Mouse (Mus musculus) B cell, adult 67 days (primary cell): ENCODE data around the gene Spsb1. TPM values are rescaled to one million over a fixed set of nuclear protein-coding genes. Genes with fewer than 3 reads are reported as not detected.

Source experiments
- total RNA-seq, 2 experiments: library from RNA; stranded (reverse); gene quantifications; 4 replicates each; pipeline ENCODE4 v1.2.4; 2023

Gene Spsb1
- total RNA-seq, result 1 to 10 TPM; 1.5 to 2.5 TPM

DNA sequence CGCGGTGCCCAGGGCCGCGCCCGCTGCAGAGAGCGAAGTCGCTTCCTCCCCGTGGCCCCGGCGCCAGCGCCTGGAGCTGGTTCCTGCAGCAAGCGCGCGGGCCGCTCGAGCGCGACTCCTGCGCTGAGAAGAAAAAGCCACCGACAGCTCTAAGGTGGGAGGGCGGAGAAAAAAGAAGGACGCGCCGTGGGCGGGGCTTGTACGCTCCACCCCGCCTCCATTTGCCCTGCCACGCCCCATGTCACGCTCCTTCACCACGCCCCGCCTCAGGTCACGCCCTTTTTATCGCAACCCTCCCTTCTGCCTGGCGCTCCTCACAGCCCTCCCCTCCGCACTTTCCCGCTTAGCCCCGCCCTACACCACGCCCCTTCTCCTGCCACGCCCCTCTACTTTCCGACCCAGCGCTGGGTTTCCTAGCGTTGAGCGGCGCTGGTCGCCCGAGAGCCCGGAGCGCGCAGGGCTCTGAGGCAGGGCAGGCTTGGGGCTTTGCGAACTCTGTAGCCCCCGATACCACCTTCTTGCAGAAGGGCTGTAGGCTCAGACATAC is at the start of gene Spsb1:
TSS of gene Spsb1 (minus strand) at position 151 of the 547 bp plus-strand sequence.

Other genes with a start within 250 kb of the Spsb1 start
- 10 to 100 TPM; 22.2 to 25.8 TPM for gene Tmem201, start 217.0 kb downstream of the Spsb1 start, total RNA-seq
- gene Slc25a33, start 180.8 kb downstream of the Spsb1 start, total RNA-seq, result 1 to 10 TPM; 4.3 to 4.6 TPM
- 10 to 100 TPM; 13.3 to 18.8 TPM for gene H6pd, start 54.0 kb upstream of the Spsb1 start, total RNA-seq
- 1 to 10 TPM; 1.2 to 1.6 TPM for gene Gpr157, start 132.3 kb upstream of the Spsb1 start, total RNA-seq
- not detected for gene Slc2a5, start 164.2 kb upstream of the Spsb1 start, total RNA-seq
- not detected for gene Slc2a7, start 193.9 kb upstream of the Spsb1 start, total RNA-seq
- gene Car6, start 246.3 kb upstream of the Spsb1 start, total RNA-seq, result not detected